Mouse (Mus musculus) heart, adult 2 months (tissue): ENCODE measurements around the gene Umad1.

Experiments used
- EP300 ChIP-seq: fragments of 200-500 bp; IDR thresholded peaks from 2 replicates; pipeline ENCODE4 v1.6.1; 2011; ENCODE audit warnings: low read depth, low read length, control low read depth; ENCODE audit not compliant: insufficient read depth
- POLR2A ChIP-seq: fragments of 200-500 bp; IDR thresholded peaks from 2 replicates; pipeline ENCODE4 v1.6.1; 2011; ENCODE audit warnings: mild to moderate bottlenecking, low read depth, low read length, control low read depth; ENCODE audit not compliant: insufficient read depth

DNA sequence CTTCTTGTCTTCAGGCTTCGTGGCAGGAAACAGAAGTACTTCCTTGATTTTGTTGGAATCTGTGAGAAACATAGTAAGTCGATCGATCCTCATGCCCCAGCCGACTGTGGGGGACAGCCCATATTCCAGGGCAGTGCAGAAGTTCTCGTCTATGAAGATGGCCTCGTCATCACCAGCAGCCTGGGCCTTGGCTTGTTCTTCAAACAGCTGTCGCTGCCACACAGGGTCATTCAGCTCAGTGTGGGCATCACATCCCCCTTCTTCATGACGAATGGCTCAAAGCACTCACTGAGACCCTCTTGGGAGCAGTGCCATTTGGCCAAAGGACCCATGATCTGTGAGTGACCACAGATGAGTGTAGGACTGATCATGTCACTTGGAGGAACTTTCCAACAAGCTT lies 118.6 kb downstream of the Umad1 start:
- TF ChIP-seq EP300 (no peak), POLR2A (no peak)
